Mouse (Mus musculus) liver, embryonic 14.5 days (tissue): Measurements from ENCODE around the gene Glp2r. TPM values are rescaled to one million over a fixed set of nuclear protein-coding genes. Genes with fewer than 3 reads are reported as not detected.

Experiments
- ATAC-seq: fragments of 200-750 bp; cut with Nextera tagmentation; 2 replicates; pipeline ENCODE4 v1.8.0; 2017; ENCODE audit warnings: moderate number of reproducible peaks, mild to moderate bottlenecking, moderate library complexity; ENCODE audit not compliant: insufficient read depth
- DNase-seq, 3 experiments: peaks; one replicate each; pipeline ENCODE4 v3.0.0-alpha.2; 2012 to 2013; ENCODE audit warnings: low read depth in 3 of 3, low spot score in 3 of 3
- H3K27ac ChIP-seq: fragments of 300-500 bp; sonication (generic); 2 replicates; pipeline ENCODE4 v1.5.1; 2014; ENCODE audit warnings: moderate library complexity, mild to moderate bottlenecking, control low read depth, inconsistent platforms
- H3K27me3 ChIP-seq: fragments of 300-500 bp; sonication (generic); 2 replicates; pipeline ENCODE4 v1.6.1; 2014; ENCODE audit warnings: mild to moderate bottlenecking, low read length, moderate library complexity; ENCODE audit not compliant: control insufficient read depth, insufficient read depth
- H3K36me3 ChIP-seq: fragments of 300-500 bp; sonication (generic); replicated peaks from 2 replicates; pipeline ENCODE4 v1.6.1; 2014; ENCODE audit warnings: low read depth; ENCODE audit not compliant: control insufficient read depth, insufficient read depth
- H3K4me1 ChIP-seq, 2 experiments: fragments of 200-500 bp in 1 of 2; fragments of 300-500 bp in 1 of 2; sonication (generic) in 1 of 2; replicated peaks; 2 replicates each; pipeline ENCODE4 v1.6.1; 2012 to 2014; ENCODE audit warnings: antibody characterized with exemption in 1 of 2, inconsistent platforms in 1 of 2, low read length in 1 of 2; ENCODE audit not compliant: control insufficient read depth in 2 of 2, insufficient read depth in 2 of 2
- H3K4me2 ChIP-seq: fragments of 300-500 bp; sonication (generic); 2 replicates; pipeline ENCODE4 v1.6.1; 2014; ENCODE audit warnings: low read depth, mild to moderate bottlenecking, control low read depth, moderate library complexity
- H3K4me3 ChIP-seq, 2 experiments: fragments of 200-500 bp in 1 of 2; fragments of 300-500 bp in 1 of 2; sonication (generic) in 1 of 2; 2 replicates each; pipeline ENCODE4 v1.5.1; 2012 to 2014; ENCODE audit warnings: low read depth in 2 of 2, low read length in 2 of 2, mild to moderate bottlenecking in 2 of 2, control low read depth in 1 of 2, inconsistent platforms in 1 of 2, moderate library complexity in 1 of 2; ENCODE audit not compliant: insufficient read depth in 1 of 2
- H3K9ac ChIP-seq: fragments of 300-500 bp; sonication (generic); replicated peaks from 2 replicates; pipeline ENCODE4 v1.6.1; 2014; ENCODE audit warnings: mild to moderate bottlenecking, control low read depth, moderate library complexity
- H3K9me3 ChIP-seq: fragments of 300-500 bp; sonication (generic); 2 replicates; pipeline ENCODE4 v1.6.1; 2016; ENCODE audit warnings: low read length, mixed read lengths; ENCODE audit not compliant: control insufficient read depth
- CTCF ChIP-seq: IDR thresholded peaks from 2 replicates; pipeline ENCODE4 v1.5.1; 2016; ENCODE audit warnings: antibody characterized with exemption, low read depth, control low read depth
- EP300 ChIP-seq: IDR thresholded peaks from 2 replicates; pipeline ENCODE4 v1.6.1; 2016; ENCODE audit warnings: antibody characterized with exemption, low read depth
- WGBS: fragments of 180-500 bp; shearing (Covaris S2); extraction: QIAGEN DNeasy Blood & Tissue Kit; methylation state at CpG from one replicate; pipeline ENCODE4 v1.1.7; 2014; ENCODE audit not compliant: insufficient replicate concordance; 5-methylcytosine and 5-hydroxymethylcytosine counted together
- polyA plus RNA-seq, 2 experiments: library from polyadenylated mRNA; depleted of rRNA in 1 of 2; stranded (reverse) in 1 of 2; unstranded in 1 of 2; fragments of >200 nt; fragmentation: Nextera tagmentation in 1 of 2; extraction: Ambion mirVana in 1 of 2; gene quantifications; 2 replicates each; pipeline versions ENCODE4 v1.2.1 to v1.2.3; 2012 to 2014

Glp2r gene
- polyA plus RNA-seq, 2 experiments, result 0.21 to 0.30 TPM

- no peaks in the 10 kb centered on the region for H3K4me1 ChIP-seq
- no peaks in the 10 kb centered on the region for H3K9me3 ChIP-seq
- TF ChIP-seq EP300 (no peak), CTCF (no peak)
- no peaks in the 10 kb centered on the region for H3K36me3 ChIP-seq
- H3K27ac ChIP-seq, result no peak overlapping the region
- no peak overlapping the region for H3K4me3 ChIP-seq
- 39% methylated on average over 6 of the region's 6 CpGs for WGBS
- no peaks in the 10 kb centered on the region for H3K27me3 ChIP-seq
- no peak overlapping the region for H3K9ac ChIP-seq
- no peak for ATAC-seq
- H3K4me2 ChIP-seq, result no peak overlapping the region
- DNase-seq, result no peak
Observed at GRCm38 (mm10) chr11:67652893-67653255, 118.1 kb downstream of the Glp2r start.

- no peak overlapping the region for H3K9ac ChIP-seq
- no peaks in the 10 kb centered on the region for H3K36me3 ChIP-seq
- ATAC-seq (no peak), DNase-seq (no peak)
- no peak overlapping the region for H3K4me2 ChIP-seq
- no peak overlapping the region for H3K4me3 ChIP-seq
- TF ChIP-seq CTCF (peak; percentile 60), EP300 (no peak)
- no peaks in the 10 kb centered on the region for H3K4me1 ChIP-seq
- H3K27ac ChIP-seq, result no peak overlapping the region
- no peaks in the 10 kb centered on the region for H3K9me3 ChIP-seq
- no peaks in the 10 kb centered on the region for H3K27me3 ChIP-seq
- WGBS, result 14% methylated on average over 14 of the region's 14 CpGs
Observed at GRCm38 (mm10) chr11:67652194-67652892, 118.6 kb downstream of the Glp2r start.

GRCm38 (mm10) chr11:67651731-67652130 is 119.2 kb downstream of the Glp2r start:
- ATAC-seq, result no peak
- TF ChIP-seq EP300 (no peak), CTCF (no peak)
- Histone ChIP-seq H3K4me1 (no peaks in the 10 kb centered on the region), H3K36me3 (no peaks in the 10 kb centered on the region), H3K27ac (no peak overlapping the region), H3K4me3 (no peak overlapping the region), H3K27me3 (no peaks in the 10 kb centered on the region), H3K4me2 (no peak overlapping the region), H3K9ac (no peak overlapping the region), H3K9me3 (no peaks in the 10 kb centered on the region)
- WGBS, result 59% methylated on average over 6 of the region's 6 CpGs
- DNase-seq, result no peak

GRCm38 (mm10) chr11:67649971-67650707 is 120.8 kb downstream of the Glp2r start:
- peak; percentile 31 for TF ChIP-seq CTCF
- TF ChIP-seq EP300, result no peak
- no peak overlapping the region for H3K9ac ChIP-seq
- H3K4me2 ChIP-seq, result no peak overlapping the region
- H3K27ac ChIP-seq, result no peak overlapping the region
- 39% methylated on average over 10 of the region's 10 CpGs for WGBS
- H3K9me3 ChIP-seq, result no peaks in the 10 kb centered on the region
- H3K36me3 ChIP-seq, result no peaks in the 10 kb centered on the region
- no peak overlapping the region for H3K4me3 ChIP-seq
- no peaks in the 10 kb centered on the region for H3K4me1 ChIP-seq
- H3K27me3 ChIP-seq, result no peaks in the 10 kb centered on the region
- ATAC-seq (no peak), DNase-seq (no peak)

- TF ChIP-seq EP300, result no peak
- ATAC-seq, result no peak
- DNase-seq, result no peak
Observed at GRCm38 (mm10) chr11:67648651-67649407, 122.1 kb downstream of the Glp2r start.

More at GRCm38 (mm10) chr11:67648651-67649407, 122.1 kb downstream of the Glp2r start:
- Histone ChIP-seq H3K4me1 (no peaks in the 10 kb centered on the region), H3K9ac (no peak overlapping the region), H3K36me3 (no peaks in the 10 kb centered on the region), H3K4me2 (no peak overlapping the region), H3K27ac (no peak overlapping the region), H3K27me3 (no peaks in the 10 kb centered on the region), H3K4me3 (no peak overlapping the region), H3K9me3 (no peaks in the 10 kb centered on the region)
- WGBS, result 53% methylated on average over 11 of the region's 11 CpGs
